Mouse (Mus musculus) ES-E14 (cell line): ENCODE data around the gene Ccl12. TPM values are rescaled to one million over a fixed set of nuclear protein-coding genes. Genes with fewer than 3 reads are reported as not detected.

Source experiments
- DNase-seq: peaks from one replicate; pipeline ENCODE4 v3.0.0-alpha.2; 2013; ENCODE audit warnings: low read depth, low spot score
- H3K27ac ChIP-seq: 2 replicates; pipeline ENCODE4 v1.5.1; 2012; ENCODE audit warnings: low read depth, mild to moderate bottlenecking, low read length, moderate library complexity, mixed read lengths; ENCODE audit not compliant: poor library complexity, insufficient read depth, severe bottlenecking
- H3K36me3 ChIP-seq: 2 replicates; pipeline ENCODE4 v1.6.1; 2012; ENCODE audit warnings: mild to moderate bottlenecking, low read length, moderate library complexity, mixed read lengths; ENCODE audit not compliant: control insufficient read depth, poor library complexity, insufficient read depth, severe bottlenecking
- H3K4me1 ChIP-seq, 2 experiments: fragments of 150-350 bp in 1 of 2; sonication (generic) in 1 of 2; 2 replicates each; pipeline ENCODE4 v1.6.1; 2012; ENCODE audit warnings: low read length in 2 of 2, mild to moderate bottlenecking in 1 of 2, mixed read lengths in 1 of 2; ENCODE audit not compliant: control insufficient read depth in 2 of 2, insufficient read depth in 2 of 2, poor library complexity in 1 of 2
- H3K4me3 ChIP-seq, 2 experiments: fragments of 150-350 bp in 1 of 2; sonication (generic) in 1 of 2; 2 replicates each; pipeline ENCODE4 v1.5.1; 2012; ENCODE audit warnings: low read length in 2 of 2, low read depth in 1 of 2, mild to moderate bottlenecking in 1 of 2, mixed read lengths in 1 of 2; ENCODE audit not compliant: insufficient read depth in 1 of 2, poor library complexity in 1 of 2, severe bottlenecking in 1 of 2
- H3K9ac ChIP-seq: 2 replicates; pipeline ENCODE4 v1.6.1; 2012; ENCODE audit warnings: low read depth, mild to moderate bottlenecking, low read length, mixed read lengths; ENCODE audit not compliant: poor library complexity, insufficient read depth, severe bottlenecking
- H3K9me3 ChIP-seq: fragments of 150-350 bp; sonication (generic); 2 replicates; pipeline ENCODE4 v1.6.1; 2012; ENCODE audit warnings: low read depth, mild to moderate bottlenecking, low read length; ENCODE audit not compliant: control insufficient read depth, insufficient read depth
- CHD2 ChIP-seq: IDR thresholded peaks from 2 replicates; pipeline ENCODE4 v1.6.1; 2014; ENCODE audit warnings: mild to moderate bottlenecking, low read depth, low read length, inconsistent platforms
- HCFC1 ChIP-seq: IDR thresholded peaks from 2 replicates; pipeline ENCODE4 v1.6.1; 2012; ENCODE audit warnings: low read length, inconsistent platforms, borderline replicate concordance; ENCODE audit not compliant: insufficient read depth
- MAFK ChIP-seq: IDR thresholded peaks from 2 replicates; pipeline ENCODE4 v1.6.1; 2014; ENCODE audit warnings: mild to moderate bottlenecking, low read depth, low read length, inconsistent platforms; ENCODE audit not compliant: insufficient read depth
- ZC3H11A ChIP-seq: IDR thresholded peaks from 2 replicates; pipeline ENCODE4 v1.6.1; 2012; ENCODE audit warnings: low read depth, mild to moderate bottlenecking, inconsistent platforms, low read length, borderline replicate concordance
- ZNF384 ChIP-seq: IDR thresholded peaks from 2 replicates; pipeline ENCODE4 v1.6.1; 2012; ENCODE audit warnings: low read depth, low read length, inconsistent platforms
- in situ Hi-C, 2 experiments: fragments of 600-800 bp; cut with MboI; formaldehyde crosslinking; loops; one replicate each; pipeline ENCODE4 v1.15.1; 2025; ENCODE audit warnings: low sequenced_read_pairs in 2 of 2, inconsistent platforms in 1 of 2; ENCODE audit not compliant: unreplicated experiment in 2 of 2
- total RNA-seq: library from RNA; depleted of rRNA; stranded (reverse); fragments of 300-350 nt; gene quantifications from 2 replicates; pipeline ENCODE4 v1.2.3, GENCODE M21; 2012

The Ccl12 gene
- total RNA-seq, 1 experiment: not detected

DNA sequence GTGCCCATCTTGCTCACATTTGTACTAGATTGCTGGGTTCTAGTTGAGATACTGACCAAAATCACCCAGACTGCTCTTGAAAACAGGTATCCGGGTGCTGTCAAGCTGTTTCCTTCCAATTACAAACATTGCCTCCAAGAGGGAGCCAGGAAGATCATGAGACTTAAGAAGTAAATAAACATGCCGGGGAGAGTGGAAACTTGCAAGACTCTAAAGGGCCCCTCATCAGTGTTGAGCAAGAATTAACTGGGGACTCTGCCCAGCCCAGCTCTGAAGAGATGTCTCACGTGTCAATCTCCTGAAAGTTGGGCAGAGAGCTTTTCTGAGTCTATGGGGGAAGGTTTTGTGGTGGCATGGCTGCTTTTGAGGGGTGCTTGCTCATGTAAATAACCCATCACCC, 24.6 kb upstream of the Ccl12 start:
- TF ChIP-seq ZC3H11A: no peak
- TF ChIP-seq HCFC1: no peak
- TF ChIP-seq CHD2: no peak
- TF ChIP-seq MAFK: no peak
- no peak for TF ChIP-seq ZNF384
- DNase-seq: no peak
- no peak overlapping the region for H3K9ac ChIP-seq
- no peaks in the 10 kb centered on the region for H3K36me3 ChIP-seq
- in situ Hi-C loops: no loop called here
- no peaks in the 10 kb centered on the region for H3K9me3 ChIP-seq
- H3K27ac ChIP-seq: no peak overlapping the region
- H3K4me1 ChIP-seq: no peaks in the 10 kb centered on the region
- no peak overlapping the region for H3K4me3 ChIP-seq

DNA sequence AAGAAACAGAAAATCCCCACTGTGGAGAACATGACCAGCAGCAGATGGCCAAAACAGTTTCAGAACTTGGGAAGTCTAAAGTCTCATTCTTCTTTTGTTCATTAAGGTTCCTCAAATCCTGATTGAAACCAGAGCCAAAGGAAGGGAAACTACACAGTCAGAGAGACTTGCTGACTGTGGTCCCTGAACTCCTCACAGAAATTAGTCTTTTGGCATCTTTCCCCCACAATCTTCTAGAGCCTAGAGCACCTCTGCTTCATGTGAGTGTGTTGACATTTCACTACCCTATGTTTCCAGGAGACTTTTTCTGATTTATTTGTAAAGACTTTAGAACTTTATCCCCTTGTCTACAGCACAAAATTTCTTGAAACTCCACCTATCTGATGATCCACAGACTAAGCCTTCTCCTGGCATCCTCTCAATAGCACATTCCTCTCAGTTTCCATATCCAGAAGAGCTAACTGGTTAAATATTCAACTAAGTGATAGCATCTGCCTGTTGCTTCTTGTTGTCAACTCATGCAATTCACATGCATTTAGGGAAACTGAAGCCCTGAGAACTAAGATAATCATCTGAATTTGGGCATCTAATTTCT, 23.4 kb upstream of the Ccl12 start:
- in situ Hi-C loops: no loop called here
- DNase-seq: no peak
- TF ChIP-seq HCFC1 (no peak), ZNF384 (no peak), CHD2 (no peak), MAFK (no peak), ZC3H11A (no peak)
- H3K4me3 ChIP-seq: no peak overlapping the region
- H3K9me3 ChIP-seq: no peaks in the 10 kb centered on the region
- no peaks in the 10 kb centered on the region for H3K4me1 ChIP-seq
- no peak overlapping the region for H3K9ac ChIP-seq
- H3K36me3 ChIP-seq: no peaks in the 10 kb centered on the region
- no peak overlapping the region for H3K27ac ChIP-seq

DNA sequence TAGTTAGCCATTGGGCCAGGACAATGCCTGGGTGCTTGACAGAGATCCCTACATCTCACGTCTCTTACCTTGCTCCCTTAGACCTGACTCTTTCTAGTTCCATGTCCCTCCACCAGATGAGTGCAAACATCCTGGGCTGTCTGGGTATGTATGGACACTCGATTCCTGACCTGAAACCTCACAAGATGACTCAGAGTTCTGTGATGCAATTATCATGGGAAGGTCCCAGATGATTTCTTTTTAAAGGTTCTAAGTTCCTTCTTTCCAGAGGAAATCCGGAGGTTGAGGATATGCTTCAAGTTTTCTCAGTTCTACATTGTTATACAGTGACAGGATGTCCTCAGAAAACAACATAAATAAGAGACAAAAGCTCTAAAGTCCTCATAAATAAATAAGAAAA, 20.8 kb upstream of the Ccl12 start:
- Histone ChIP-seq H3K9ac (no peak overlapping the region), H3K36me3 (no peaks in the 10 kb centered on the region), H3K9me3 (no peaks in the 10 kb centered on the region), H3K4me1 (no peaks in the 10 kb centered on the region), H3K4me3 (no peak overlapping the region), H3K27ac (no peak overlapping the region)
- in situ Hi-C loops: no loop called here
- DNase-seq: no peak
- TF ChIP-seq ZNF384 (no peak), CHD2 (no peak), HCFC1 (no peak), MAFK (no peak), ZC3H11A (no peak)

DNA sequence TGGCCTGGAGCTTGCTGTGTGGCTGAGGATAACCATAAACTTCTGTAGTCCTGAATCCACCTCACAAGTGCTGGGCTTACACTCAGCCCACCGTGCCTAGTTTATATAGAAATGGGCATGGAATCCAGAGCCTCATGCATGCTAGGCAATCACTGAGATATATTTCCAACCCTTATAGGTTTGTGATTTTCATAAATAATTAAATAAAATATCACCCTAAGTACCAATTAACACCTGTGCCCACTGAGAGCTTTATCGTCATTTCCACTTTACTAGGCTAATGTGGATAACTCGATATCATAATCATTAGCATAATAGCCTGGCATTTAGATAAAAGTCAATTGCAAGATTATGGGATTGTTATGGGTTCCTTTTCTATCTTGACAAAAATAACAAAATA, 17.3 kb upstream of the Ccl12 start:
- Histone ChIP-seq H3K36me3 (no peaks in the 10 kb centered on the region), H3K9ac (no peak overlapping the region), H3K4me3 (no peak overlapping the region), H3K27ac (no peak overlapping the region), H3K4me1 (no peaks in the 10 kb centered on the region), H3K9me3 (no peaks in the 10 kb centered on the region)
- in situ Hi-C loops: no loop called here
- DNase-seq: no peak
- TF ChIP-seq ZNF384: no peak
- TF ChIP-seq ZC3H11A: no peak
- no peak for TF ChIP-seq CHD2
- TF ChIP-seq MAFK: no peak
- TF ChIP-seq HCFC1: no peak

DNA sequence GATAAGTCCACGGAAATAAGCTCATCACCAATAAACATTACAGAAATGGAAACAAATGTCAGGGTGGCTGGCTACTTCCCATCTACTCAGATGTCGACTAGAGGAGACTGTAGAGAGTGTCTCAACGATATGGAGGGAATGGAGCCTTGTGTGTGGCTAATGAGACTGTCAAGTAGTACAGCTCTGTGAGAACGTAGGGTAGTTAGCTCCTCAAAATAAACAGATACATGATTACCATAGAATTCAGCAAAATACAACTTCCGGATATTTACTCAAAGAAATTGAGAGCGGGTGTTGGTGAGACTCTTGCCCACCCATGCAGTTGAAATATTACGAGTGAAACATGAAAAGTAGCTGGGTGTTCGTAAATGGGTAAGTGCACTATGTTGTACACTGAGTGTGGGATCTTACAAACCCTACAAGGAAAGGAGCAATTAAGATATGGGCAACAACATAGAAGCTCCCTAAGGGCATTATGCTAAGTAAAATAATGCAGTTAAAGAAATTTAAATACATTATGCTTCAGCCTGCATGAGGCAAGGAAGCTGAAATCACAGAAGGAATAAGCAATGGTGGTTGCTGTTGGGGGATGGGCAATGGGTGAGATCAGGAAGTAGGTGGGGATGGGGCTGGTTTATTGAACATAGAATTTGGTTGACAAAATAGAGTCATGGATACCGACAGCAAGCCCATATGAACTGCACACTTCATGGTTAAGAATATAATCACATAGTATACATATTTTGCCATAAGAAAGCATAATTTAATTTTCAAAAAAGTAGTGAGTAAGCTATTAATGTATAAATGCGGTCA, 1.9 kb upstream of the Ccl12 start:
- H3K27ac ChIP-seq: no peak overlapping the region
- H3K9ac ChIP-seq: no peak overlapping the region
- no peaks in the 10 kb centered on the region for H3K4me1 ChIP-seq
- no peak for DNase-seq
- no peak overlapping the region for H3K4me3 ChIP-seq
- TF ChIP-seq MAFK: no peak
- no peak for TF ChIP-seq HCFC1
- TF ChIP-seq CHD2: no peak
- no peak for TF ChIP-seq ZNF384
- TF ChIP-seq ZC3H11A: no peak
- in situ Hi-C loops: no loop called here
- H3K36me3 ChIP-seq: no peaks in the 10 kb centered on the region
- no peaks in the 10 kb centered on the region for H3K9me3 ChIP-seq
